Mouse (Mus musculus) hindbrain, embryonic 11.5 days (tissue): ENCODE data around the gene Zfp366. TPM values are rescaled to one million over a fixed set of nuclear protein-coding genes. Genes with fewer than 3 reads are reported as not detected.
A peak's percentile ranks its signal among the peaks of the same experiment; 100 is the strongest.

Experiments used
- ATAC-seq: fragments of 200-750 bp; cut with Nextera tagmentation; 2 replicates; pipeline ENCODE4 v1.8.0; 2017; ENCODE audit warnings: mild to moderate bottlenecking, moderate TSS enrichment, moderate library complexity; ENCODE audit not compliant: low FRiP score
- DNase-seq: peaks from one replicate; pipeline ENCODE4 v3.0.0-alpha.2; 2015; ENCODE audit warnings: low spot score
- H3K27ac ChIP-seq: fragments of 300-500 bp; sonication (generic); 2 replicates; pipeline ENCODE4 v1.5.1; 2014; ENCODE audit warnings: mild to moderate bottlenecking, low read depth, low read length
- H3K27me3 ChIP-seq: fragments of 300-500 bp; sonication (generic); 2 replicates; pipeline ENCODE4 v1.6.1; 2014; ENCODE audit warnings: mild to moderate bottlenecking, low read length, moderate library complexity, mixed read lengths; ENCODE audit not compliant: control insufficient read depth, insufficient read depth
- H3K36me3 ChIP-seq: fragments of 300-500 bp; sonication (generic); 2 replicates; pipeline ENCODE4 v1.6.1; 2014; ENCODE audit warnings: mild to moderate bottlenecking, low read length, moderate library complexity, mixed read lengths; ENCODE audit not compliant: control insufficient read depth, insufficient read depth
- H3K4me1 ChIP-seq: fragments of 300-500 bp; sonication (generic); replicated peaks from 2 replicates; pipeline ENCODE4 v1.6.1; 2014; ENCODE audit warnings: low read length, mixed read lengths; ENCODE audit not compliant: control insufficient read depth, insufficient read depth
- H3K4me2 ChIP-seq: fragments of 300-500 bp; sonication (generic); replicated peaks from 2 replicates; pipeline ENCODE4 v1.6.1; 2014; ENCODE audit warnings: mild to moderate bottlenecking, low read depth, low read length
- H3K4me3 ChIP-seq: fragments of 300-500 bp; sonication (generic); 2 replicates; pipeline ENCODE4 v1.5.1; 2014; ENCODE audit warnings: low read depth, low read length
- H3K9ac ChIP-seq: fragments of 300-500 bp; sonication (generic); 2 replicates; pipeline ENCODE4 v1.6.1; 2014; ENCODE audit warnings: low read depth, low read length
- H3K9me3 ChIP-seq: fragments of 300-500 bp; sonication (generic); 2 replicates; pipeline ENCODE4 v1.6.1; 2016; ENCODE audit warnings: low read length; ENCODE audit not compliant: control insufficient read depth
- WGBS: fragments of 180-500 bp; shearing (Covaris S2); extraction: QIAGEN DNeasy Blood & Tissue Kit; methylation state at CpG from one replicate; pipeline ENCODE4 v1.1.7; 2014; 5-methylcytosine and 5-hydroxymethylcytosine counted together
- polyA plus RNA-seq: library from polyadenylated mRNA; unstranded; fragments of >200 nt; fragmentation: Nextera tagmentation; extraction: Ambion mirVana; gene quantifications from 2 replicates; pipeline ENCODE4 v1.2.1, GENCODE M21; 2014

The Zfp366 gene
- polyA plus RNA-seq, 1 experiment from 2014 or later: 0.91 TPM

GRCm38 (mm10) chr13:99237122-99237521, 52.5 kb downstream of the Zfp366 start:
- 87% methylated on average over 5 of the region's 5 CpGs for WGBS
- no peak overlapping the region for H3K9ac ChIP-seq
- peaks cover 3% of the 10 kb centered on the region; the same call in 1 of the 2 replicates for H3K4me1 ChIP-seq
- no peaks in the 10 kb centered on the region for H3K9me3 ChIP-seq
- H3K4me2 ChIP-seq: no peak overlapping the region
- ATAC-seq (no peak), DNase-seq (no peak)
- H3K27me3 ChIP-seq: no peaks in the 10 kb centered on the region
- H3K36me3 ChIP-seq: no peaks in the 10 kb centered on the region
- H3K27ac ChIP-seq: no peak overlapping the region
- no peak overlapping the region for H3K4me3 ChIP-seq

GRCm38 (mm10) chr13:99237841-99238216, 53.2 kb downstream of the Zfp366 start:
- no peak overlapping the region for H3K9ac ChIP-seq
- no peaks in the 10 kb centered on the region for H3K9me3 ChIP-seq
- H3K4me3 ChIP-seq: no peak overlapping the region
- H3K36me3 ChIP-seq: no peaks in the 10 kb centered on the region
- ATAC-seq (no peak), DNase-seq (no peak)
- no peak overlapping the region for H3K4me2 ChIP-seq
- 83% methylated on average over 1 of the region's 1 CpGs for WGBS
- H3K27ac ChIP-seq: no peak overlapping the region
- no peaks in the 10 kb centered on the region for H3K27me3 ChIP-seq
- H3K4me1 ChIP-seq: peaks cover 3% of the 10 kb centered on the region; the same call in 1 of the 2 replicates

- no peak overlapping the region for H3K4me3 ChIP-seq
- no peaks in the 10 kb centered on the region for H3K36me3 ChIP-seq
- H3K4me1 ChIP-seq: peaks cover 3% of the 10 kb centered on the region; the same call in 1 of the 2 replicates
- no peaks in the 10 kb centered on the region for H3K27me3 ChIP-seq
- no peak overlapping the region for H3K9ac ChIP-seq
- H3K4me2 ChIP-seq: no peak overlapping the region
- no peaks in the 10 kb centered on the region for H3K9me3 ChIP-seq
- DNase-seq (peak; percentile 45), ATAC-seq (no peak)
- WGBS: 65% methylated on average over 10 of the region's 10 CpGs
- H3K27ac ChIP-seq: no peak overlapping the region; the same call in 1 of the 2 replicates
These were observed 53.9 kb downstream of the Zfp366 start for GRCm38 (mm10) chr13:99238217-99239160.

GRCm38 (mm10) chr13:99239161-99239530, 54.5 kb downstream of the Zfp366 start:
- Histone ChIP-seq H3K27me3 (no peaks in the 10 kb centered on the region), H3K4me3 (no peak overlapping the region), H3K9me3 (no peaks in the 10 kb centered on the region), H3K4me1 (peaks cover 3% of the 10 kb centered on the region; the same call in 1 of the 2 replicates), H3K36me3 (no peaks in the 10 kb centered on the region), H3K27ac (peak overlapping the region; percentile 27; the same call in 1 of the 2 replicates), H3K9ac (no peak overlapping the region), H3K4me2 (no peak overlapping the region)
- ATAC-seq: no peak
- 17% methylated on average over 7 of the region's 7 CpGs for WGBS
- DNase-seq: no peak

DNA sequence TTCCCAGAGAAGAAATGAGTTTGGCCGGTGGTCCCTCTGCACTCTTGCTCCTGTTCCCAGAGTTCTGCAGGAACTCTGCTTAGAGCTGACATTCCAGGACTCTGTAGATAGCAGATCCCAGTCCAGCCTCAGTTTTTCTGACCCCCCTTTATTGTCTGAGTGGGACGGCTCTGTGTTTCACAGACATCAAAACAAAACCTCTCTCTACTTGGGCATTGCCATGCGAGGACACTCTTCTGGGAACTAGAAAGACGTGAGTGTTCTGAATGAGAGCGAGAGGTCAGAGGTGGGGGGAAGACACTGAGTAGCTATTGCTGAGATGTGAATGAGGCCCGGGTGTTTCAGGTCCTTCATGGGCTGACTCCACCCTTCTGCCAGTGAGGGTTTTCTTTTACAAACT, 55.1 kb downstream of the Zfp366 start:
- DNase-seq: peak; percentile 19
- peak; percentile 25; the same call in 1 of the 2 replicates for ATAC-seq

GRCm38 (mm10) chr13:99241984-99242383, 57.4 kb downstream of the Zfp366 start:
- Histone ChIP-seq H3K27ac (no peak overlapping the region), H3K4me1 (peaks cover 3% of the 10 kb centered on the region; the same call in 1 of the 2 replicates), H3K4me2 (no peak overlapping the region), H3K36me3 (no peaks in the 10 kb centered on the region), H3K9me3 (no peaks in the 10 kb centered on the region), H3K27me3 (no peaks in the 10 kb centered on the region), H3K9ac (no peak overlapping the region), H3K4me3 (no peak overlapping the region)
- ATAC-seq: no peak
- 82% methylated on average over 3 of the region's 3 CpGs for WGBS
- DNase-seq: no peak

More for the DNA sequence above, 55.1 kb downstream of the Zfp366 start:
- Histone ChIP-seq H3K27me3 (no peaks in the 10 kb centered on the region), H3K4me1 (peaks cover 3% of the 10 kb centered on the region; the same call in 1 of the 2 replicates), H3K4me3 (no peak overlapping the region), H3K4me2 (no peak overlapping the region), H3K9me3 (no peaks in the 10 kb centered on the region), H3K27ac (no peak overlapping the region), H3K9ac (no peak overlapping the region), H3K36me3 (no peaks in the 10 kb centered on the region)
- 12% methylated on average over 6 of the region's 6 CpGs for WGBS

GRCm38 (mm10) chr13:99242895-99243294, 58.3 kb downstream of the Zfp366 start:
- Histone ChIP-seq H3K9me3 (no peaks in the 10 kb centered on the region), H3K36me3 (no peaks in the 10 kb centered on the region), H3K4me1 (peaks cover 3% of the 10 kb centered on the region; the same call in 1 of the 2 replicates), H3K27me3 (no peaks in the 10 kb centered on the region), H3K4me3 (no peak overlapping the region), H3K27ac (no peak overlapping the region), H3K4me2 (no peak overlapping the region), H3K9ac (no peak overlapping the region)
- DNase-seq: no peak
- 69% methylated on average over 4 of the region's 4 CpGs for WGBS
- no peak for ATAC-seq

GRCm38 (mm10) chr13:99243831-99244230, 59.2 kb downstream of the Zfp366 start:
- Histone ChIP-seq H3K4me1 (peaks cover 2% of the 10 kb centered on the region; the same call in 1 of the 2 replicates), H3K9ac (no peak overlapping the region)
- WGBS: 88% methylated on average over 9 of the region's 9 CpGs

DNA sequence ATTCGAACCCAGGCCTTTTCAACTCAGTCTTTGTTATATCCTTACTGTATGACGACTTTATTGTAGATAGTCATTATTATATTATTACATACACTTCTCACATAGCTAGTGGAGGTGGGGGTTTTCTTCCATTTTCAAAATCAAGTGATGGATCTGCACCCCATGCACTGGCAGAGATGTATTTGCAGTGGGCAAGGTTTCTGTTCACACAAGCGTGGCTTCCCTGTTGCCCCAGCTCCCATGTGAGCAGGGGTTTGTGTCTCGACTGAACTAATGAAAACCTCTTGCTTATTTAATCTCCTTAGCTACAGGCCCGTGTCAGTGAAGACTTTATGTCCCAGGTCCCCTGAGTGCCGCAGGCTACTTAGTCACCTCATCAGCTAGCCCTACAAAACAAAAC, 59.8 kb downstream of the Zfp366 start:
- H3K36me3 ChIP-seq: no peaks in the 10 kb centered on the region
- H3K27ac ChIP-seq: no peak overlapping the region
- no peaks in the 10 kb centered on the region for H3K9me3 ChIP-seq
- no peak overlapping the region for H3K4me3 ChIP-seq
- DNase-seq (no peak), ATAC-seq (no peak)
- no peaks in the 10 kb centered on the region for H3K4me1 ChIP-seq
- H3K4me2 ChIP-seq: no peak overlapping the region
- H3K27me3 ChIP-seq: no peaks in the 10 kb centered on the region
- 59% methylated on average over 6 of the region's 6 CpGs for WGBS
- H3K9ac ChIP-seq: no peak overlapping the region

More at GRCm38 (mm10) chr13:99243831-99244230, 59.2 kb downstream of the Zfp366 start:
- no peak overlapping the region for H3K27ac ChIP-seq
- no peak overlapping the region for H3K4me3 ChIP-seq
- DNase-seq: no peak
- ATAC-seq: no peak
- no peaks in the 10 kb centered on the region for H3K27me3 ChIP-seq
- H3K4me2 ChIP-seq: no peak overlapping the region
- no peaks in the 10 kb centered on the region for H3K9me3 ChIP-seq
- H3K36me3 ChIP-seq: no peaks in the 10 kb centered on the region
